Mouse (Mus musculus): ENCODE data around the gene Noxo1.
A peak's percentile ranks its signal among the peaks of the same experiment; 100 is the strongest.
"Not testable (repeated sequence)": the region's sequence is repeated elsewhere in the genome, so short reads cannot be mapped to it uniquely, and the experiment has no call there.

Noxo1 gene

DNA sequence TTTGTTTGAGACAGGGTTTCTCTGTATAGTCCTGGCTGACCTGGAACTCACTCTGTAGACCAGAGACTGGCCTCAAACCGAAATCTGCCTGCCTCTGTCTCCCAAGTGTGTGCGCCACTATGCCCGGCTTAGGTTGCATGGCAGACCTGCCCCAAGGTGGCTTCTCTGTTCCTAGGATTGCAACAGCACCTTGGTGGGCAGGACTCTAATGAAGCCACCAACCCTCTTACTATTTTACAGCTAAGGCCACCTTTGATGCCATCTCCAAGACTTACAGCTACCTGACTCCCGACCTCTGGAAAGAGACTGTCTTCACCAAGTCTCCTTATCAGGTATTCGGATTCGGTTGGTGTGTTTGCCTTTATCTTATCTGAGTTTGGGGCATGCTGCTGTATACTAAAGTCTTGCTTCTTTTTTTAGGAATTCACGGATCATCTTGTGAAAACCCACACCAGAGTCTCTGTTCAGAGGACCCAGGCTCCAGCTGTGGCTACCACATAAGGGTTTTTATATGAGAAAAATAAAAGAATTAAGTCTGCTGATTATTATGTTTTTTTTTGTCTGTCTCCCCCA is 25.4 kb downstream of the Noxo1 start:
- DNase-seq = not testable (repeated sequence)

DNA sequence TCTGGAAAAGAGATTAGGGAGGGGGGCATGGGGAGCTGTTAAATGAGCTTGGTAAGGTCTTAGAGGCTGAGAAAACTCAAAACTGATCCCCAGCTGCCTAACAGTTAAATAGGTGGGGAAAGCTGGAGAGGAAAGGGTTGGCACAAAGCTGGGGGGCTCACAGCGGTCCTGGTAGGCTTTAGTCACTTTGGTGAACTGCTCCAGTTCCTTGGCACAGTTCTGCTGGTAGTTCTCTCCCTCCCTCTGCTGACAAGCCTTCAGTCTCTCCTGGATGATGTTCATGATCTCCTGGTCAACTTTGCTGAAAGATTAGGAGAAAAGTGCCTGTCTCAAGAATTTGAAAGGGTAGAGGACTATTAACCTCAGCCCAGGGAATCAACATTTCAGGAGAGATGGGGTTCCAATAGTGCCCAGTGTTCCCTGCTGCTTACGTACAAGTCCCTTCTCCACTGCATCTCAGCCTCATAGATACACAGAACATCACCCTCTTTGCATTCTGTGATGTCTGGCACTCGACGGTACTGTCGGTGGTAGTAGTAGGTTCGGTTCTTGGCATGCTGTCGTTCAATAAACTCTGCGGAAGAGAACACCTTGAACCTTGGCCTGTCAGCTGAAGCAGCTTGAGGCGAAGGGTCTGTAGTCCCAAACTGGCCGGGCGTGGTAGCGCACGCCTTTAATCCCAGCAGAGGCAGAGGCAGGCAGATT is 26.3 kb downstream of the Noxo1 start:
- peak in 1 of 2 experiments; percentile 39 for DNase-seq

DNA sequence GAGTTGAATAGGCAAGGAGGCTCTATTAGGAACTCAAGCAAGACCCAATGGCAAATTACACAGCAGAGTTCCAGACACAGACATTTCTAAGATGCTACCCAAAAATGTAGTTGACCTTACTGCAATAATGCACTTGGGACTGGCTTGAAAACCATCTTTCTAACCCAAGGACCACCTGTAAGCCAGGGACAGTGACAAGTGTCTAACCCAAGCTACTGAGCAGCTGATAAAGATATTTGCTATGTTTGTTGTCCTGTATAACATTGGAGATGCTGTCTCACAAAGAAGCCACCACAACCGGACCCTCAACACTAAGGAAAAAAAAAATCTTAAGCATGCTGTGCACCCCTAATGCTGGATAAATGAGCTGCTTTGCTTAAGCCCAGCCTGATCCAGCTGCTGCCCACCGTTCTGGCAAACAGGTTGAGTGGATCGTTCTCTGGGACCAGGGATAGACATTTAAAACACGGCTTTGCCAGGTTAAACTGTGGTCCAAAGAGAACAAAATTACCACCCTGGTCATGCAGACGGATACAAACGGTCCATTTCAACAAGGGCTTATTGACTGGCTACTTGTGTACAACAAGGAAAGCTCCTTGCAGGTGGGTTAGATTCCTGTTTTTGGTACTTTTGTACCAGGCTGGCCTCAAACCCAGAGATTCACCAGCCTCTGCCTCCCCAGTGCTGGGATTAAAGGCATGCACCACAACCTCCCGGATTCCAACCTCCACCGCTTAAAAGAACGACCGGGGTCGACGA is 27.3 kb downstream of the Noxo1 start:
- DNase-seq = no peak

DNA sequence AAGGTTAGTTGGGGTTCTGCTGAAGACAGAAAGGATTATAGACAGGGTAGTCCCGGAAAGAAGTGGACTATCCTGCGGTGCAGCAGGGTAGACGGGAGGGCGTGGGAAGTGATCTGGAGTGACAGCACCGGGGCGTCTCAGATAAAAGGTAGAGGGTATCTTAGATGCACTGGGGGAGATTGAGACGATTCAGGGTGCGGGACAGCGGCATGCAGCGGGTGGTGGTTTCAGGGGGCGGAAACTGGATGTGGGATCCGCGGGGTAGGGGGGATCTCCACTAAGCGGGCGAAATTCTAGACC is 27.8 kb downstream of the Noxo1 start:
- peak in 1 of 2 experiments; percentile 37 for DNase-seq

DNA sequence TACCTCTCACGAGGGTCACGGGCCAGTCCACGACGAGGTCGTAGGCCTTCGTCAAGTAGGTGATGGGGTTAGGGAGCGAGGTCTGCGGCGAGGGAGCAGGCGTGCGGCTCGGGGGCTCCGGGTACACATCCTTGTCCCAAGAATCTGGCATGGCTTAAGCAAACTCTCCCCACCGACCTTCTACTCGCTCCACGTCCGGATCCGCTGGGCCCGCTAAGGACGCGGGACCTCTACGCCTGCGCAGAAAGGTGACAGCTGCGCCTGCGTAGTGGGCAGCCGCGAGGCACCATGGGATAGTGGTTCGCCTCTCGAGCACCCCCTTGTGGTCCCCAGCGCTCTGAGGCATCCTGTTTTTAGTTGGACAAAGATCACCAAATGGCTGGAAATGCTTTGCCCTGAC is 28.1 kb downstream of the Noxo1 start, which contains the start of gene Ndufb10:
Gene Ndufb10, minus strand, starts transcription at position 295 of the 400 bp plus-strand sequence.
- DNase-seq = peak; percentile 97 to 99

DNA sequence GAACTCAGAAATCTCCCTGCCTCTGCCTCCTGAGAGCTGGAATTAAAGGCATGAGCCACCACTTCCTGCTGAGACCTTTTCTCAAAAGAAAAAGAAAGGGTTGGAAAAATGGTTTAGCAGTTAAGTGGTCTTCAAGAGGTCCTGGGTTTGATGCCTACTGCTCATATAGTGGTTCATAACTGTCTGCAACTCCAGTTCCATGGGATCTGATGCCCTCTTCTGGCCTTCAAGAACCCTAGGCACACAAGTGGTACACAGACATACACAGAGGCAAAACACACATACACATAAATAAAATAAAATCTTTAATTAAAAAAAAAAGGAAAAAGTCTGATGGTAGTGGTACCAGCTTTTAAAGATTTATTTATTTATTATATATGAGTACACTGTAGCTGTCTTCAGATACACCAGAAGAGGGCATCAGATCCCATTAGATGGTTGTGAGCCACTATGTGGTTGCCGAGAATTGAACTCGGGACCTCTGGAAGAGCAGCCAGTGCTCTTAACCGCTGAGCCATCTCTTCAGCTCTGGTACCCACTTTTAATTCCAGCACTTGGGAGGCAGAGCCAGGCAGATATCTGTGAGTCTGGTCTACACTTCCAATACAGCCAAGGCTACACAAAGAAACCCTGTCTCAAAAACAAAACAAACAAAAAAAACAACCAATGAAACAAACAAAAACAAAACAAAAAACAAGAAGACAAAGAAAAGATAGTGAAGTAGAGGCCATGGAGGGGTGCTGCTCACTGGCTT is 29.8 kb downstream of the Noxo1 start:
- DNase-seq = no peak

DNA sequence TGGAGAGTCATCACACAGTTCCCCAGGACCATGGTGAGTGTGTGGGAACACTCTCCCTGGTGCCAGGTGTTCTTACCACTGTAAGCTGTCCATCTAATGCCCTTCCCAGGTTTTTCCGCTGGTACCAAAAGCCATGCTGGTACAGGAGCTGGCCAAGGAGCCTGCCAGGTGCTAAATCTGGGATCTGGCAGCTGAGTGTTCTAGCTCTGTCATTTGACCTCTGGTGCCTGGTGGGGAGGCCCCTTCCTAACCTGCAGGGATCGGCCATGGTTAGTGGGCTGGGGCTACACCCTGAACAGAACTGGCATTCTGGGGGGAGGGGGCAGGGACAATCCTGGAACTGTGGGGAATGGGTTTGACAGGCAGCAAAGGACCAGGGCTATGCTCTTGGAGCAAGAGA is 31.6 kb downstream of the Noxo1 start, which contains the start of gene Rpl3l:
Gene Rpl3l, plus strand, starts transcription at position 203 of the 400 bp plus-strand sequence.
- DNase-seq = no peak

DNA sequence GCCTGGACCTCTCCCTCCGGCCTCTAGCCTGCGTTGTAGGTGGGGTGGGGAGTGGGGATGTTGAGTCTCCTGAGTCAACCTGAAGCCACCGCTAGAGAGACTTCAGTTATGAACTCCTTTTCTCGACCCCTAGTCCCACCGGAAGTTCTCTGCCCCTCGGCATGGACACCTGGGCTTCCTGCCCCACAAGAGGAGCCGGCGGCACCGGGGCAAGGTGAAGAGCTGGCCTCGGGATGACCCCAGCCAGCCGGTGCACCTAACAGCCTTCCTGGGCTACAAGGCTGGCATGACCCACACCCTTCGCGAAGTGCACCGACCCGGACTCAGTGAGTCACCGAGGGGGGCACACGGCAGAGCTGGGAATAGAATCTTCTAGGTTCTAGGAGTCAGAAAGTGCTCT is 32.1 kb downstream of the Noxo1 start:
- DNase-seq = no peak

DNA sequence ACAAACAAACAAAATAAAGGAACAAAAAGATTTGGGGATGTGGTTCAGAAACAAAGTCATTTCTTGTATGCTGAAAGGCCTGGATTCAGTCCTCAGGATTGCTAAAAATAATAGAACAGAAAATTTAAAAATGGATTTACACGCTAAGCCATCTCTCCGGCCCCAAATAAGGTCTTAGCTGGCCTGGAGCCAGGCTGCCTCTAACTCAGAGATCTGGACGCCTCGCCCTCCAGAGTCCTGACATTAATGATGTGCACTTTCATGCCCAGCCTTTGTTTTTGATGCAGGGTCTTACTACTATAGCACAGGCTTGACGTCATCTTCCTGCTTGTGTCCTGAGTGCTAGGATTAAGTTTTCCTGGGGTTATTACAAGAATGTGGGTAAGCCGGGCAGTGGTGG is 33.0 kb downstream of the Noxo1 start:
- no peak for DNase-seq

DNA sequence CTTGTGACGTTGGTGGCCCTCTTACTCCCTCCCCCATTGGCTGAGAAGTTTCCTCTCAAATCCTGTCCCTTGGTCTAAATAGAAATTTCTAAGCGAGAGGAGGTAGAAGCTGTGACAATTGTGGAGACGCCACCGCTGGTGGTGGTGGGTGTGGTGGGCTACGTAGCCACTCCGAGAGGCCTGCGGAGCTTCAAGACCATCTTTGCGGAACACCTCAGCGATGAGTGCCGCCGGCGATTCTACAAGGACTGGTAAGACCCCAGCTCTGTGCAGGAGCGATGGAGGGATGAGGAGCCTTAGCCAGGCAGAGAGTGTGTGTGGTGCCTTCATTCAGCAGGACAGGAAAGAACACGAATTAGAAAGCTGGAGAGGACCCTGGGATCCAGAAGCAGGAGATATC is 34.8 kb downstream of the Noxo1 start:
- DNase-seq = no peak

DNA sequence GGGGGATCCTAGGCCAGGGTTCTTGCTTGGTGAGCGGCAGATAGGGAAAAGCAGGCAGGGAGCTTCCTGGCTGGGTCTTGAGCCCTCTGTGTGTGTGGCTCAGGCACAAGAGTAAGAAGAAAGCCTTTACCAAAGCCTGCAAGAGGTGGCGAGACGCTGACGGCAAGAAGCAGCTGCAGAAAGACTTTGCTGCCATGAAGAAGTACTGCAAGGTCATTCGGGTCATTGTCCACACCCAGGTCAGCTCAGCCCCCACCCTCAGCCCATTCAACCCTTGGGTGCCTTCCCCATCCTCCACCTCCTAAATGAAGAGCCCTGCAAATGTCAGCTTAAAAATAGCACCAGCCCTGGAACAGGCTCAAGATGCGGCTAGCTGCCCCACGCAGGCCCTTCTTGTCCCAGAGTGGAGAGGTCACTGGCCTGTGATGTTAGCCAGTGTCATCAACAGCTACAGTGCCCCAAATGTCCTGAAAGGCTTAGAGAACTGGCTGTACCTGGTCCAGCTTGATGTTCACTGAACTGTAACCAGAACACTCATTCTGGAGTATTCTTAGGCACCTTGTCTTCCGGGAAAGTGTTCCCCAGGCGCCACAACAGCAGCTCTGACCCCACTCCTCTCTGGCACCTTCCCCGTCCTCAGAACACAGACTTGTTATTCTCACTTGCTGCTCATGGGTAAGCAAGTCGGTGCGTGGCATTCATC is 36.4 kb downstream of the Noxo1 start:
- peak in 1 of 2 experiments; percentile 56 for DNase-seq

DNA sequence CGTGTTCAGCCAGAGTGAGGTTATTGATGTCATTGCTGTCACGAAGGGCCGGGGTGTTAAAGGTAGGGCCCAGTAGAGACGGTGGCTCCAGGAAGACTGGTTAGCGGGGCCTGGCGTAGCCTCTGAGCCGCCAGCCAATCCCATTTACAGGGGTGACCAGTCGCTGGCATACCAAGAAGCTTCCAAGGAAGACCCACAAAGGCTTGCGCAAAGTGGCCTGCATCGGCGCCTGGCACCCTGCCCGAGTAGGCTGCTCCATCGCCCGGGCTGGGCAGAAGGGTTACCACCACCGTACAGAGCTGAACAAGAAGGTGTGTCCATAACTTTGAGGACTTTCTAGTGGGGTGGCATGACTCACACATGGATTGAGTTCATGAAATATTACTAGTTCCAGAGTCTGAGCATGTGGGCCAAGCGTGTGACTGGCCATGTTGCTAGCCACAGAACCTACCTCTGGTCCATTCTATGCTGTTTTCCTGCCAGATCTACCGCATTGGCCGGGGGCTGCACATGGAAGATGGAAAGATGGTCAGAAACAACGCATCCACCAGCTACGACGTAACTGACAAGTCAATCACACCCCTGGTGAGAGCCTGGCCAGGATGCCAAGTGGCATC is 37.5 kb downstream of the Noxo1 start:
- no peak for DNase-seq

DNA sequence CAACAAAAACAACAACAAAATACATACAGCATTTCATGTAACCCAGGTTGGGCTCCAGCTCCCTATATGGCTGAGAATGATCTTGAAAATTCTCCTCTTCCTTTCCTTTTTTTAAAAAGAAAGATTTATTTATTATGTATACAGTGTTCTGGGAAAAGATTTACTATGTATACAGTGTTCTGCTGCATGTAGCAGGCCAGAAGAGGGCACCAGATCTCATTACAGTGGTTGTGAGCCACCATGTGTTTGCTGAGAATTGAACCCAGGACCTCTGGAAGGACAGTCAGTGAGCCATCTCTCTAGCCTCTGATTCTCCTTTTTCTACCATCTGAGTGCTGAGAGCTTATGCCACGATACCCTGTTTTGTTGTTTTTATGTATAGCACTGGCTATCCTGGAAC is 38.5 kb downstream of the Noxo1 start:
- DNase-seq = no peak

DNA sequence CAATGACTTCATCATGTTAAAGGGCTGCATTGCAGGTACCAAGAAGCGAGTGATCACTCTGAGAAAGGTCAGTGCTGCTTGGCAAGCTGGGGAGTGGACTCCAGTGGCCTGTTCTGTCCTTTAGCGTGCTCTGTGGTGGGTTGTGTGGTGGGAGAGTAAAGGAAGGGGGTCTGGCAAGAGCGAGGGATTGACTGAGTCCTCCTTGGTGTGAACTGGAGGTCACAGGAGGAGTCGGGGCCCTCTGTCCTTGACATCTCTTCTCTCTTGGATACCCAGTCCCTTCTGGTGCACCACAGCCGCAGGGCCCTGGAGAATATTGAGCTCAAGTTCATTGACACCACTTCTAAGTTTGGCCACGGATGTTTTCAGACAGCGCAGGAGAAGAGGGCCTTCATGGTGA is 39.4 kb downstream of the Noxo1 start:
- DNase-seq = no peak

DNA sequence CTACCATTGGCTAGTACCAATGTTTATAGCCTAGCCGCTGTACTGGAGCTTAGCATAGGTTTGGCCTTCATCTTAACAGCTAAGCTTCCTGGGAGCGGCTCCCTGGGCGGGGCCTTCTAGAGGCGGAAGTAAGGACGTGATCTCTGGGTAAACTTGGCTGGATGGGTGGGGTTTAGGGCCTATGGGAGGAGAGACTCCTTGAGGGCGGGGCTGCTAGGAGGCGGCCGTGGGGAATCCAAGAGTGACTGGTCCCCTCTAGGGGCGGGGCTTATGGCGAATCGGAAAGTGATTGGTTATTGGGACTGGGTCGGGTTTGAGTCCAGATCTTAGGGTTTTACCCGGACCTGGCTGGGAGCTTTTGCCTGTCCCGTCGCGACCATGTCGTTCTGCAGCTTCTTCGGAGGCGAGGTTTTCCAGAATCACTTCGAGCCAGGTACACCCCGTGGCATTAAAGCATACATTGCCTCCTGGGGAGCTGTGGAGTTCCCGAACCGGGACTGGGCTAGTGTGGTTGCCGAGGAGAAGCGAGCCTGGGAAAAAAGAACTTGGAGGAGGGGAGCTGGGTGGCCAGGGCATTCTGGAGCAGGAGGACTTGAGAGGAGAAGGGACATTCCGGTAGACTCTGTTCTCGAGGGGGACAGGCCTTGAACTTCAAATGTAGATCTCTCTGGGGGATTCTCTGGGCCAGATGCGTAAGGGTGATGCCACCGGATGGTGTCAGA is 40.5 kb downstream of the Noxo1 start, which contains the start of gene Msrb1:
Gene Msrb1, plus strand, starts transcription at position 313 of the 722 bp plus-strand sequence.
- peak; percentile 98 to 99 for DNase-seq

DNA sequence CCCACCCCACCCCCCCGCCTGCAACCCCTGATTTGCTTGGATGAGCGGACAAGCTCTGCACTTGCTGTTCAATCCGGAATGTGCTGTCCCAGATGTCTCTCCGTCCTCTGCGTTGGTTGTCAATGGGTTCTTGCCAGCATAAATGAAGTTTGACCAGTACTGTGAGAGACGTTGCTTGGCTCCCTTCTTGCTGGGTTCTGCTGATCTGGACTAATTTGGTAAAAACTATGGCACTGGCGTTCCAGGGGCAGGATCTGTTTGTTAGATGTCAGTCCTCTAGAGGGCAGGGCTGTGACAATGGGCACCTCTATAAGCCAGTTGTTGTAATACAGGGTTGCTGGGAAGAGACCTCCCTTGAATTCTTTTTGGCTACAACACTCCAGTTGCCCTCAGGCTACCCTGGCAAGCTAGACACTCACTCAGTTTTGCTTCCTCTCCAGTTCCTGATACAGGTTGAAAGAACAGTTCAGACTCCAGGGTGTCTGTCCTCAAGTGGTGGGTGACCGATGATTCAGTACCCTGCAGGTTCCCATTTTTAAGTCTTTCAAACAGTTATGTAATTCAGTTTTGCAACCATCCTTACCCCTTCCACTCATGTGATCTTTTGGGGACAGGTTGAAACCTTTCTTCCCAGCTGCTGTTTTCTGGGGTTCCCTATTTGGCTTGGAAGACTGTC is 41.2 kb downstream of the Noxo1 start:
- DNase-seq = peak; percentile 59 to 73

DNA sequence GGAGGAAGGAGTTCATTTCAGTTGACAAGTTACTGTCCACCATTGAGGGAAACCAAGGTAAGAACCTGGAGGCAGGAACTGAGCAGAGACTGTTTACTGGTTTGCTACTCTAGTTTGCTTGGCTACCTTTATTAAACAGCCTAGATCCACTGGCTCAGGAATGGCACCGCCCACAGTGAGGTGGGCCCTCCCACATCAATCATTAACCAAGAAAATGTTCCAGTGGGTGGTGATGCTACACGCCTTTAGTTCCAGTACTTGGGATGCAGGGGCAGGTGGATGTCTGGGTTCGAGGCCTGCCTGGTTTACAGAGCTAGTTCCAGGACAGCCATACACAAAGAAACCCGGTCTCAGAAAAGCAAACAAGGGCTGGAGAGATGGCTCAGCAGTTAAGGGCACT is 42.2 kb downstream of the Noxo1 start:
- peak; percentile 82 to 84 for DNase-seq

DNA sequence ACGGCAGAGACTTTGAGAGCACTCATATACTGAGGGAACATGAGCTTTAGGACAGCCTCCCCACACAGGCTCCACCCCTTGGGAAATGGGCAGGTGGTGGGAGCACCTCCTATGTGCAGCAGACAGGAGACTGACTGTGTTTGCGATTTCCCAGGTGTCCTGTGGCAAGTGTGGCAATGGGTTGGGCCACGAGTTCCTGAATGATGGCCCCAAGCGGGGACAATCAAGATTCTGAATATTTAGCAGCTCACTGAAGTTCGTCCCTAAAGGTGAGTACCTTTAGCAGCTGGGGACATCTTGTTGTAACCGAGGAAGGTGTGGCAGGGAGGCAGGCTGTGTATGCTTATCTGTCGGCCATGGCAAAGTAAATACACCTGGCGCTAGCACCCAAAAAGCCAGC is 43.9 kb downstream of the Noxo1 start:
- no peak for DNase-seq

DNA sequence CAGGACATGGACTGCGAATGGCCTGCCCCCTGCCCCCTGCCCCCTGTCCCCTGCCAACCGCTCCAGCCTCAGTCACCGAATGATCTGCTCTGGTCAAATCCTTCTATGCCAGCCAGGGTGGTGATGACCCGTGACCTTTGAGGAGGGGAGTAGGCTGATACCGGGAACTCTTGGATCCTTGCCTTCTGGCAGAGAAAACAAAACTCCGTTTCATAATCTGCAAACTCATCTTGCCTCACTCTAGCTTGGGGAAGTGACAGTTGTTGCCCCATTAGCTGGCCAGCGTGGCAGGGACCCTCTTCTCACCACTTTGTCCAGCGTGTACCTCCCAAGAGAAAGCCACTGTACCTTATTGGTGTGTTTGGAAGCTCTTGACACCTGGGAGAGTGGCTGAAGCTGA is 46.3 kb downstream of the Noxo1 start:
- peak; percentile 28 to 50 for DNase-seq

DNA sequence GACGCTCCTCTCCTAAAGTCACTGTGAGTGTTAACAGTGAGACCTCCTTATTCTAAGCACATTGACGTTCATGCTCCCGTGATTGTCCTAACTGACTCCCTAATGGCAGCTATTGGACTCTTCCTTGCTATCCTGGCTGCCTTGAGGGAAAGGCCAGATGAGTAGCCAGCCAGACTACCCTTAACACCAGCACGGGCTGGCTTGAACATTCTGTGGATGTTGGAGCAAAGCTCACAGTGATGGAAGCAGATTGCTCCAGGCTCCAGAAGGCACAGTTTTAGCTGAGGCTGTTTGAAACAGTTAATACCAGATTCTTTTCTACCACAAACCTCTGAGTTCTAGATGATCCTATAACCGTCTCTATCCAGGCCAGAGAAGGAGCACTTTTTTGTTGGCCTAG is 47.9 kb downstream of the Noxo1 start:
- peak in 1 of 2 experiments; percentile 34 for DNase-seq

DNA sequence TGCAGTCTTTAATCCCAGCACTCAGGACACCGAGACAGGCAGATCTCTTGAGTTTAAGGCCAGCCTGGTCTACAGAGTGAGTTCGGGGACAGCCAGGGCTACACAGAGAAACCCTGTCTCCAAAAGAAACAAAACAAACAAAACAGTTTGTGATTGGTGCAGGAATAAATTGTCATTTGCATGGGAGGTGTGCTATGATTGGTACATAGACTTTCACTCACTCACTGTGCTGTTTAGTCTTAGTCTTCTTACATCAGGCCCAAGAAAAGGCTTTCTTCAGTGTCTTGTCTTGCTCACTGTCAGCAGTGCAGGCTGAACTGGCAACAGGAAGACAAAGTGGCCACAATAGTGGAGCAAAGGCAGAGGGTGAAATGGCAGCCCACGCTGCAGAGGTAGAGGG is 48.3 kb downstream of the Noxo1 start:
- DNase-seq = no peak

All from kidney, postnatal 36 days (tissue).